Mouse (Mus musculus): Measurements from ENCODE around the gene Vasp.

Gene Vasp

DNA sequence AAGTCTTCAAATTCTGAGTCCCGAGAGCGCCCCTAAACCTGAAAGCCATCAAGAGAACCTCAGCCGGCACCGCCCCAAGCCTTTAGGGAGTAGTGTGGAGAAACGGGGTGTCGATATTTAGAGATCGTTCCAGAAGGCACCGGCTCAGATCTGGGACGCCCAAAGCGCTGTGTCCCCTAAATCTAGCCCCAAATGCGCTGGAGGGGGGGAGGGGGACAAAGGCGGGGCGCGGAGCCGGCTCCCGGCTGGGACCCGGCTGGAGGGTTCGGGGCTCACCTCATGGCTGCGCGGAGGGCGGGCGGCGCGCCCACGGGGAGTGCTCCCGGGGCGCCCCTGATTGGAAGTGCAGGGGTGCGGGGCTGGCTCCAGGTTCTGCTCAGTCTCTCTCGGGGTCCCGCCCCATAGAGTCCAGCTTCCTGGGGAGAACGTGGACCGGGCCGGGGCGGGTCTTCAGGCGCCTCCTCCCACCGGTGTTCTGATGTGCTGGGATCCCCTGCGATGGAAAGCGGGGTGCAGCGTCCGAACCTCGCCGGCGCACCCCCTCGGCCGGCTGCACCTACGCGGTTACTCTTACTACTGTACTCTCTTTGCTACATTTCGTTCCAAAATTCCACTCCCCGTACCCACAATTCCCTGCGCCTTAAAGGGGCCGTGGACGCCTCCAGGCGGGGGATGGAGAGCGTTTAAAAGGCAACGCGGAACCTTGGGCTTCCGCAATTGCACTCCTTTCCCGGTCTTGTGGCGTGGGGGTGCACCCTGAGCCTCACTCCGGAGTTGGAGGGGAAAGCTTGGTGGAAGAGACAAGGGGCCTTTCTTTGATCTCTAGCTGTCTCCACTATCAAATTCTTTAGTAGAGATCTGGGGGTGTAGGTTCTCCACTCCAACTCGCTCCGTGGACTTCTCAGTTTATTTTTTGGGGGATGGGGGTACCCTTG is at the start of gene Vasp:
TSS of gene Vasp (minus strand) at position 580 of the 935 bp plus-strand sequence.
- peak; percentile 84 for DNase-seq (ENCODE audit: low read depth, low spot score)

- DNase-seq (ENCODE audit: low read depth, low spot score): no peak
These were observed 49.0 kb upstream of the Vasp start for GRCm38 (mm10) chr7:19320637-19321036.

- DNase-seq (ENCODE audit: low read depth, low spot score): peak; percentile 89
These were observed 48.3 kb upstream of the Vasp start for GRCm38 (mm10) chr7:19319906-19320305.

- DNase-seq (ENCODE audit: low read depth, low spot score): no peak
These were observed 47.8 kb upstream of the Vasp start for GRCm38 (mm10) chr7:19319458-19319857.

DNA sequence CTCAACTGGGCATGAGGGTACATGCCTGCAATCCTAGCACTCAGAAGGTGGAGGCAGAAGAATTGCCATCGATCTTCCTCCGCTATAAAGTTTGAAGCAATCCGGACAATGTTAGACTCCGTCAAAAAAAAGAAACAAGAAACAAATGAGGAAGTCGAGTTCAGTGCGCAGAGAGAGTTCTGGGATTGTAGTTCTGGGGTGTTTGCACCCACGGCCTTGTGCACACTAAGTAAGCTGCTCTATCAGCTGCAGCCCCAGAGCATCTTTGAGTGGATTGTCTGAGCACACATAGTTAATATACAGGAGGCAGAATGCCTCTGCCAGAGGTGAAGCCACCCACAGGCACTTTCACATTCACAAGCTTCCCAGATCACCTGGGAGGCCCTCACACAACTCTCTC is 47.1 kb upstream of the Vasp start:
- DNase-seq (ENCODE audit: low read depth, low spot score): no peak

DNA sequence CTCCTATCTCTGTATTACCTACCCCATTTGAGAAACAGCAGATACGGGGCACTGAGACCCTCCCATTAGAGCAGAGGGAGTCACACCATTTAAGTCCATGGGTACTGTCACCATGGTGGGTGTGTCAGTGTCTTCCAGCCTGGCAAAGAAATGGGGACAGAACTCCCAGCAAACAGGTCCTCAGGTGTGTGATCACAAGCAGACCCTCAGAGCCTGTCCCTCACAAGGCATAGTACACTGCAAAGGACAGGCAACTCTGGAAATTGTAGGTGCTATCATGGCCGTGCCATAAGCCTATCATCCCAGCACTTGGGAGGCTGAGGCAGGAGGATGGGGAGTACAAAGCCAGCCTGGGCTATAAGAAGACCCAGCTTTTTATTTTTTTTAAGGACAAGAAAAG is 46.6 kb upstream of the Vasp start:
- no peak for DNase-seq (ENCODE audit: low read depth, low spot score)

DNA sequence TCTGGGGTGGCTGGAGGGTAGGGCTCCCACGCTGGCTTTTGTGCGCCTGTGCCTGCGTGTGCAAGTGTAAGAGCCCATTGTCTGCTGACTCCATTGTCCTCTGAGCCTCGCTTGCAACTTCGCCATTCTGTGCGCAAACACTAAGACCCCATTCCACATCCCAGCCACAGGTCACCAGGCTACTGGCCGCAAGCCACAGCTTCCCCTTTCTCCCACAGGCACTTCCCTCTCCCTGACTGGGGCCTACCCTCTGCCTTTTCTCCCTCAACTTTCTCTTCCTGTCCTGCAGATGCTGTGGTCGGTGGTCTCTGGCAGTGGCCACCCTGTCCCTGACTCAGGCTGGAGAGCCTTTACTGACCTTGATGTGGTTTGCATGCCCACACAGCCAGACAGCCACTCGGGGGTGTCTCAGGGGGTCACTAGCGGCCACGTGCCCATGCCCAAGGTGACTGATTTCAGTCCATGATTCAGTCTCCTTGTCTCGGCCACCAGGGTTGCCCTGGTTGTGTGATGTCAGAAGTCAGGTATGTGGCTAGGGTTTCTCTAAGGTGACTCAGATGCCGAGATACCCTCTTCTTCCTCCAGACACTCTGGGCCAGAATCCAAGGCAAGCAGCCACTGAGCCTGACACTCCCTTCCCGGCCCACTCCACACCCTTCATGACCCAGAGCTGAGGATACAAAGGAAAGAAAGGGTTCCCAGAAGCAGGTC is 45.0 kb upstream of the Vasp start:
- peak; percentile 81 for DNase-seq (ENCODE audit: low read depth, low spot score)

- no peak for DNase-seq (ENCODE audit: low read depth, low spot score)
These were observed 42.4 kb upstream of the Vasp start for GRCm38 (mm10) chr7:19314033-19314432.

DNA sequence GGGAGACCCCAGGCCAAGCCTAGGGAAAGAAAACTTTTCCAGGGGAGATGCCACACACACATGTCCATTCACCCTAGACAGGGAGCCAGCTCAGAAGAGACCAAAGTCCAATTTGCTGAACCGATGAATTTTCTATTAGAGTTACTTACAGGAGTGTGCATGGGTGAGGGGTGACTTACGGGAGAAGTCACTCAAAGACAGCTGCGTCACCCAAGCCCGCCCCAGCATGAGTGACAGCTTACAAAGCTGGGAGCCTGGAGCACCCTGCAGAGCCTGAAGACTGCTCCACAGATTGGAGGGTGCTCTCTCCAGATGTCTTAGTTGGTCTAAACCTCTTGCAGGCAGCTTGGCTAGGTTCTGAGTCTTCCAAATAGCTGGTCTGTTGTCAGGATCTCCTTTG is 40.4 kb upstream of the Vasp start:
- no peak for DNase-seq (ENCODE audit: low read depth, low spot score)

GRCm38 (mm10) chr7:19309884-19310641 is 38.4 kb upstream of the Vasp start, which contains the start of gene Fosb:
Gene Fosb (minus strand): TSS chr7:19310051.
- DNase-seq (ENCODE audit: low read depth, low spot score): peak; percentile 90

DNA sequence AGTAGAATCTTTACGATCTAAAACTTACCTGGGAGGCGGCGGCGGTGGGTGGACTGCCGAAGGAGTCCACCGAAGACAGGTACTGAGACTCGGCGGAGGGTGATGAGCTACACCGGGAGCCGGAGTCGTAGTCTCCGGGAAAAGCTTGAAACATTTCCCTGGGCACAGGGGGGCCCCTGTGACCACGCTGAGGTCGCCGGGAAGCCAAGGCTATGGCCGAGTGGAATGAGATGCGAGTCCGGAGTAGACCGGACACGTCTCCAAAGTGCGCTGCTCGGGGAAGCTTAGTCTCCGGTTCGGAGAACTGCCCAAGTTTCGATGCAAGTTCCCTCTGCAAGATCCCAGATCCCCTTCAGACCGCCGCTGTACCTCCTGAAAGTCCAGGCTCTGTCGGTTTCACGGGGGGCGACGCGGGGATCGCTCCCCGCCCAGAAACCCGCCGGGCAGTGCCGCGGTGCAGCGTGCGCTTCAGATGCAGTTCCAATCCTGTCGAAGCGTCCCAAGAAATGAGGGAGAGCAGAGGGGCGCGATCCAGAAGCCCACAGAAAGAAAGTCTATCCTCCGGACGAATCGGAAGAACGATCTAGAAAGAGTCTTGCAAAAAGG is 37.8 kb upstream of the Vasp start:
- DNase-seq (ENCODE audit: low read depth, low spot score): no peak

DNA sequence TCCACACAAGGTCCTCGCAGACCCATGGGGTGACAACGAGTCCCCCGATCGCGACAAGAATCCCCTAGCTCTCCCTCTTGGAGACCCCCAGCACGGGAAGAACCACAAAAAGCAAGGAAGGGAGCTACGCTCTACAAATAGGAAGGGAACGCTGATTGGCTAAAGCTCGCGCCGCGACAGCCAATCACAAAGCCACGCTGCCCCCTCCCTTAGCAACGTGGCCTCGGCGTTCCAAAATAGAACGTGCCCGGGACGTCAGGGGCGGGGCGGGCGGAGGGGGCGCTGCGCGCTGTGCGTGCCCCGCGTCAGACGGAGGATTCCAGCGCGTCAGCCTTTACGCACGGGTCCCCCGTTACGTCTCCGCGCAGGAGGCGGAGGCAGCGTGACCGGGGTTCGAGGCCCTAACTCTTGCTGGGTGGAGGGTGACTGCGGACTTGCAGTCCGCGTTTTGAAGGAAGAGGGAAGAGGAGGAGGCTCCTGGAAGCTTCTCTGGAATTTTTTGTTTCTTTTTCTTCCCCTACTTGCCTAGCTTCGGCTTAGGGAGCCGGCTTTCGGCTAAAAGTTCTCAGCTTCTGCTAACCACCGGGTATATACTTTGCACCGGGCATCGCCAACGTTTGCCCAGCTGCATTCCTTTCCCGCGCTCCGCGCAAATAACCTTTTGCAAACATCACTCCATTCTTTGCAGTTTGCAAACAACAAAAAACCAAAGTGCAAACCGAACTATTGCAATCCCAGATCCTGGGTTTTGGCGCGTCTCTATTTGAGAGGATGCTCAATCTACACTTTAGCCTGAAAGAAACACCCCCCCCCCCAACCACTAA is 37.0 kb upstream of the Vasp start:
- DNase-seq (ENCODE audit: low read depth, low spot score): peak; percentile 88

- peak; percentile 82 for DNase-seq (ENCODE audit: low read depth, low spot score)
These were observed 36.3 kb upstream of the Vasp start for GRCm38 (mm10) chr7:19307739-19308453.

GRCm38 (mm10) chr7:19306819-19307738 is 35.5 kb upstream of the Vasp start:
- no peak for DNase-seq (ENCODE audit: low read depth, low spot score)

GRCm38 (mm10) chr7:19305796-19306765 is 34.5 kb upstream of the Vasp start:
- no peak for DNase-seq (ENCODE audit: low read depth, low spot score)

DNA sequence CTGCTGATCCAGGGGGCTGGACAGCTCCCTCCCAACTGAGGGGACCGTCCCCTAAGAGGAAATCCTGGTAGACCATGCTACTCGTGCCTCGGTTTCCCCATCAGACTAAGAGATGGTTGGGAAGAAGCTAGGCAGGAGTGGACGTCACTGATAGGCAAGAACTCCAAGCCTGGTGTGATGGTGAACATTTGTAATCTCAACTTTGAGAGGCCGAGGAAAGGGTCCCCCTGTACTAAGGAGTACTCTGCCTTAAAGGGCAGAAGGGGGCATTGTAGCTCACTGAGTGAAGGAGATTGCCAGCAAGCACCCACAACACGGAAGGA is 33.8 kb upstream of the Vasp start:
- no peak for DNase-seq (ENCODE audit: low read depth, low spot score)

DNA sequence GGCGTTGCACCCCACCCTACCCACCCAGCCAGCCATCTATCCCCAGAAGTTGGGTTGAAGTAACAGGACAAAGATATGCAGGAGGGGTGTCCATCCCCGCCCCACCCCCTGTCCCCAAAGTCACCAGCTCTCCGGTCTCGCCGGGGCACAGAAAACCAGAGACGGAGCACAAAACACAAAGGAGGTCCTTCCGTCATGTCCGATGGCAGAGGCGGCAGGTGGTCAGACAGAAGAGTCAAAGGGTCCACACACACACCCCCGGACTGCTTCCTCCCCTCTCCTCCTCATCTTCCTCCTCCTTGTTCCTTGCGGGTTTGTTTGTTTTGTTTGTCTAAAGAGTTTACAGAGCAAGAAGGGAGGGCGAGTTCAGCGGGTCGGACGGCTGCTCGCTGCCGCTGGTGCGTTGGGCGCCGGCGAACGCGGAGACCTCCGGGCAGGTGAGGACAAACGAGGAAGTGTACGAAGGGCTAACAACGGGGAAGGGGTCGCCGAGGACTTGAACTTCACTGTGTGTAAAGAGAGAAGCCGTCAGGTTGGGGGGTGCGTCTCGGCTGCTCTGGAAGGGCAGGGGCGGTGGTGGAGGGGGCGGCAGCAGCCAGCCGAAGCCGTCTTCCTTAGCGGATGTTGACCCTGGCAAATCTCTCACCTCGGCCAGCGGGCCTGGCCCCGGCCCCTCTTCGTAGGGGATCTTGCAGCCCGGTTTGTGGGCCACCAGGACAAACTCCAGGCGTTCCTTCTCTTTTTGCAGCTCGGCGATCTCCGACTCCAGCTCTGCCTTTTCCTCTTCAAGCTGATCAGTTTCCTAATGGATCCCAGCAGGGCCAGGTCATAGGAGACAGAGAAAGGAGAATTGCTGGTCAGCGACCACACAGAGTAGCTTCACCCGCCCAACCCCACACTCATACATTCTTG is 33.1 kb upstream of the Vasp start:
- DNase-seq (ENCODE audit: low read depth, low spot score): no peak

Measured in 3T3-L1 (cell line).